ENCODE assay signal across 22 mouse cellular contexts in genomic region chr4:108690479-108690878, GRCm38 (mm10). TPM values are rescaled to one million over a fixed set of nuclear protein-coding genes. Genes with fewer than 3 reads are reported as not detected.
DNase-seq lines count a peak whose midpoint lies in the region; ATAC-seq and TF ChIP-seq lines count a peak whose summit lies in the region.
"Had no signal": no experiment of that assay in that cellular context is flagged by ENCODE, and none has a peak within 500 bp of the region (broad histone marks: within the 10 kb centered on the region; RNA-seq: fewer than 3 reads in every experiment).

No protein-coding gene starts in this region.

- no peak overlapping the region for H3K4me3 ChIP-seq in layer of hippocampus, adult 2 months
- H3K4me3 ChIP-seq: forebrain, embryonic 13.5 days; heart, embryonic 12.5 days; hindbrain, embryonic 10.5 days; limb, embryonic 12.5 days; liver, embryonic 12.5 days; stomach, embryonic 15.5 days had no signal

- TF ChIP-seq CTCF in layer of hippocampus, adult 2 months (conservative IDR thresholded peaks at IDR 0.05) = peak; percentile 46

- DNase-seq in layer of hippocampus, adult 2 months (ENCODE audit: low spot score in 2 of 2) = no peak
- DNase-seq in layer of hippocampus, adult 8-10 months (ENCODE audit: low spot score in 2 of 2) = no peak
- DNase-seq in A20 (ENCODE audit: low read depth, low spot score) (peak; percentile 45), ES-CJ7 (ENCODE audit: low read depth, low spot score) (peak; percentile 59), ZHBTc4 (ENCODE audit: low read depth, low spot score) (peak; percentile 64)
- no peak for DNase-seq in Muller cell, postnatal 12 days (ENCODE audit: inconsistent ontology term)
- DNase-seq: adrenal gland, postnatal 14 days; cerebellum, adult 8-10 months; heart, postnatal 10 days; kidney, adult 2 months; kidney, postnatal 10 days; lung, adult 2 months; lung, postnatal 36 days; thymus, postnatal 25 days had no signal

- no peak for ATAC-seq in megakaryocyte progenitor cell, adult 5-6 weeks (replicated peaks; ENCODE audit: poor library complexity)
- ATAC-seq: forebrain, embryonic 13.5 days; liver, embryonic 12.5 days had no signal

- no peak overlapping the region for H3K27ac ChIP-seq in layer of hippocampus, adult 2 months
- H3K27ac ChIP-seq: forebrain, embryonic 13.5 days; hindbrain, embryonic 10.5 days; limb, embryonic 12.5 days; liver, embryonic 12.5 days; stomach, embryonic 15.5 days had no signal

RNA-seq across cellular contexts. Expression of gene 3110021N24Rik, which starts 29.0 kb away (rescaled TPM):
- total RNA-seq in layer of hippocampus, adult 2 months (2021) = 1 to 10 TPM in 1 of 2 experiments, under 1 TPM in 1; 0.88 to 1.4 TPM
- 1 to 10 TPM; 1.3 to 3.6 (median 1.5) TPM for total RNA-seq in layer of hippocampus, adult 8-10 months (2022)
- not detected in 2 replicates for total RNA-seq in megakaryocyte progenitor cell, adult 5-6 weeks (2015)
- total RNA-seq in megakaryocyte progenitor cell, adult 5-6 weeks (2017) = not detected in 2 replicates
- total RNA-seq: megakaryocyte-erythroid progenitor cell, adult 5-6 weeks had no signal

Comparison
In these comparisons a context has a peak if more than half of its experiments do, and no peak if none do; other contexts are left out.
1. DNase-seq: peak in A20 (single experiment), ES-CJ7 (single experiment) and ZHBTc4 (single experiment); none in layer of hippocampus, adult 2 months (0 of 2), layer of hippocampus, adult 8-10 months (0 of 2) and Muller cell, postnatal 12 days (single experiment).